Mouse (Mus musculus): ENCODE measurements around the gene Tdg.
"Not testable (repeated sequence)": the region's sequence is repeated elsewhere in the genome, so short reads cannot be mapped to it uniquely, and the experiment has no call there.

The Tdg gene

DNA sequence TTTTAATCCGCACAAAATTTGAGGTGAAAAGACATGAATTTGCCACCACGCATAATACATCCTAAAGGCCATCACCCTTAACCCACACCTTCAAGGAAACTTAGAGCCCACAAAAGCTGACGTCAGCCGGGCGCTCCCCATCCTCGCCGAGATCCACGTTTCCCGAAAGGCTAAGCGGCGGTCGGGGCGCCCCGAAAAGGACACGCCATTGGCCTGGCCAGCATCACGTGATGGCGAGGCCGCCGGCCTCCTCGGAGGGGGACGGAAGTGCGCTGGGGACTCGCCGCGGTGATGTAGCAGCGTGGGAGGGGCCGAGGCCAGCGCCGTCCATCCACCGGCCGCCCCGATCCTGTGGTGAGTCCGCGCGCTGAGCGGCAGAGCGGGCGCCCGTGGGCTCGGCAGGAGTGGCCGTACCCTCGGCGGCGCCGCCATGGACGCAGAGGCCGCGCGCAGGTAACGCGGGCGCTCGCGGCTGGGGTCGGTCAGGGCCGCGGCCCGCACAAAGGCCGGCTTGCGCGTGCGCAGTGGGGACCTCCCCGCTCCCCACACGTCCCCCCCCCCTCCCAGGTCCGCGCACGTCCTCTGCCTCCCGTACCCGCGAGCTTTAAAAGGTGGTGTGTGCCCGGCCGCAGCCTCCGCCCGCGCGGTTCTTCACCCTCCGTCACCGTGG is at the start of gene Tdg:
TSS of gene Tdg (plus strand) at position 243 of the 670 bp plus-strand sequence.
- in situ Hi-C loops (cut with MboI, MseI): loop anchor here (5.0 to 10.0 kb wide), 3 partner anchors 73 to 992 kb away; no protein-coding TSS in a partner anchor

DNA sequence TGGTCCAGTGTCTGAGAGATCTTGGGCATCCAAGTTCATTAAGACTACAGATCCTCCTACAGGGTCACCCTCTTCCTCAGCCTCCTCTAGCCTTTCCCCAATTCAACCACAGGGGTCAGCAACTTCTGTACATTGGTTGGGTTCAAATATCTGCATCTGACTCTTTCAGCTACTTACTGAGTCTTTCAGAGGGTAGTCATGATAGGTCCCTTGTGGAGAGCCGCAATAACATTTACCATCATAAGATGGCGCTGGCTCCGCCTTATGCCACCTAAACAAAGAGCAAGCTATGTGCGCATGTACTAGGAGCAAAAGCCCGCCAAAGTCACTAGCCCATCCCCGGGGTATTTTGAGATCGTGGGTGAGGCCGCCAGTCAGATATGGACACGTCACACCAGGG is 40.0 kb upstream of the Tdg start:
- in situ Hi-C loops (cut with MboI, MseI): not testable (repeated sequence)

DNA sequence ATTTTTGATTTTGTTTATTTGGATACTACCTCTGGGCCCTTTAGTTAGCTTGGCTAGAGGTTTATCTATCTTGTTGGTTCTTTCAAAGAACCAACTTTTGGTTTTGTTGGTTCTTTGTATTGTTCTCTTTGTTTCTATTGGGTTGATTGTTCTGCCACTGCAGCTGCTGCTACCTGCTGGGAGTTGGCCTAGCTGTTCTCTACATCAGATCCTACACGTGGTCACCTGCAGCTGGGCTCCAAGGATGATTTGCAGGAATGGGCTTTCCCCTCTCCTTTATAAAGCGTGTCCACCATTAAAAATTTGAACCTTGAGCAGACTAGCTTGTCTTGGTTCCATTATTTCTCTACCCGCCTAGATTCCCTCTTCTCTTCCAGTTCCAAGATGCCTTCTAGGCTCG is 35.2 kb upstream of the Tdg start:
- in situ Hi-C loops (cut with MboI, MseI): not testable (repeated sequence)

DNA sequence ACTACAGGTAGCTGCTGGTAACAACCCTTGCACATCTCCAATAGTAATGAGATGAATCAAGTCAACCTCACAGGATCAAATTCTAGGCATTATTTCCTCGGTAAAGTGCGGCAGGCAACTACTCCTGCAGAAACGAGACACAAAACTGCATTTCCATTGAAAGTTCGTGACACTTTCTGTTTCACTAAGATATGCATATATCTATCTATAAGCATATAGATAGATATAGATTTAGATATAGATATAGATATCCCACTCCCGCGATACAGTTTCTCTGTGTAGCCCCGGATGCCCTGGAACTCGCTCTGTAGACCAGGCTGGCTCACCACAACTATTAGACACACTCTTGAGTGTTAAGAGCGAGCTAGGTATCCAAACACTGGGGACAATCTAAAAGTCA is 7.4 kb upstream of the Tdg start:
- in situ Hi-C loops (cut with MboI, MseI): loop anchor here in 1 of 2 experiments (10.0 kb wide), 1 partner anchor 733 kb away; no protein-coding TSS in a partner anchor

- in situ Hi-C loops (cut with MboI, MseI): loop anchor here in 1 of 2 experiments (10.0 kb wide), 1 partner anchor 732 kb away; no protein-coding TSS in a partner anchor
Measured at GRCm38 (mm10) chr10:82622671-82623552, 6.7 kb upstream of the Tdg start, which contains the start of gene 1190007I07Rik. Gene 1190007I07Rik (minus strand): TSS chr10:82623228.

DNA sequence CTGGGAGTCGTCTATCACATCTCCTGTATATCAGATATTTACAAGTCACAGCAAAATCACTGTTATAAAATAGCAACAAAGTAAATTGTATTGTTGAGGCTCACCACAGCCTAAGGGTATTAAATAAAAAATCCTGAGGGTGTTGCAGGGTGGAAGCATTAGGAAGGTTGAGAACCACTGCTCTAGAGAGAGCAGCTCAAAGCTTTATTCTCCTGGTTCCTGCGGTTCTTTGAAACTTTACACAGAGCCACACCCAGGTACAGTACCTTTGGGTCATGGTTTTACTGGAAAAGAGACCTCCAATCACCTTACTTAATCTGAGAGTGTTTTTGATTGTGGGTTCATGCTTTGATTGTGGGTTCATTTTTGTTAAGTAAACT is 6.1 kb upstream of the Tdg start:
- in situ Hi-C loops (cut with MboI, MseI): loop anchor here in 1 of 2 experiments (10.0 kb wide), 1 partner anchor 731 kb away; no protein-coding TSS in a partner anchor

DNA sequence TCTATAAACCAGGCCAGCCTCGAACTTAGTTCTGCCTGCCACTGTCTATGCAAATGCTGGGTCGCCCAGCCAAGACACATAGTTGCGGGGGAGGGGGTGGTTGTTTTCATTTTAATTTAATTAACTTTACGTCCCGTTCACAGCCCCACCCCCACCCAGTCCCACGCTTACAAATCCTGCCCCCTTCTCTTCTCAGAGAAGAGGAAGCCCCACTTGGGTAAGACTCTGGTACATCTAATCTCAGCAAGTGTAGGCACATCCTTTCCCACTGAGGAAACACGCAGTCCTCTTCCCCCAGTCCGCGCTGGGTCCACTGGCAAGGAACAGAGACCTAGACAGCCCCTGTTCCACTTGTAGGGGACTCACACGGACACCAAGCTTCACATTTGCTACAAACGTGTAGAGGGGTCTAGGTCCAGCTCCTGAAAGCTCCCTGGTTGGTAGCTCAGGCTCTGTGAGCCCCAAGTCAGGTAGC is 480 bp upstream of the Tdg start:
- in situ Hi-C loops (cut with MboI, MseI): loop anchor here (5.0 to 10.0 kb wide), 3 partner anchors 73 to 992 kb away; no protein-coding TSS in a partner anchor

- in situ Hi-C loops (cut with MboI, MseI): no loop called here
Measured at GRCm38 (mm10) chr10:82630497-82630896, 869 bp downstream of the Tdg start.

- in situ Hi-C loops (cut with MboI, MseI): no loop called here
Measured at GRCm38 (mm10) chr10:82631133-82631532, 1.5 kb downstream of the Tdg start.

DNA sequence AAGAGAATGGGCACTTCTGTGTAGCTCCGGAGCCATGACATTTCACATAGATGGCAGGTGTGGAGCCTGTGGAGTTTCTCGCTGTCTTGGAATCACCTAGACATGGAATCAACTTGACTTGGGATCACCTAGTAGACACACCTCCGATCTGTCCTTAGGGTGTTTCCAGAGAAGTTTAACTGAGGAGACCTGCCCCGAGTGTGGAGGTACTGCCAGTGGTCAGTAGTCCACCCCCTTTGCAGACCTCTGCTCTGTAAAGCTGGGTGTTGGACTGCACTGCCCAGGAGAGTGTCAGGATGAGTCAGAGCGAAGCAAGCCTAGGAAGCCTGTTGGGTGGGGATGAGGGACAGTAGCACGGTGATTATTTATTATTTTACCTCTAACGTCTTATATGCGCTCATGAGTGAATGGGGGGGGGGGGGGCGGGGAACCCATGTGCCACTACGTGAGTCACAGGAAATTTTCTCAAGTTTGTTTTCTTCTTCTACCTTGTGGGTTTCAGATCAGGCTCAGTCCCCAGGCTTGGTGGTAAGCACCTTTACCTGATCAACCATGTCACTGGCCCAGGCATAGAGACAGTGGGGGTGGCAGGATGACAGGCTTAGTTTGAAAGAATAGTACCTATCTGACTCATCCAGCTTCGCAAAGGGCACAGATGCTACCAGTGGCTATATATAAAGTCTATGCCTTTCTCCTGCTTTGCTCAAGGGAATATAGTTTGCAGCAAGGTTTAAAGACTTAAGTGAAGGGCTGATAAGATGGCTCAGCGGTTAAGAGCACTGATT is 3.1 kb downstream of the Tdg start:
- in situ Hi-C loops (cut with MboI, MseI): no loop called here

DNA sequence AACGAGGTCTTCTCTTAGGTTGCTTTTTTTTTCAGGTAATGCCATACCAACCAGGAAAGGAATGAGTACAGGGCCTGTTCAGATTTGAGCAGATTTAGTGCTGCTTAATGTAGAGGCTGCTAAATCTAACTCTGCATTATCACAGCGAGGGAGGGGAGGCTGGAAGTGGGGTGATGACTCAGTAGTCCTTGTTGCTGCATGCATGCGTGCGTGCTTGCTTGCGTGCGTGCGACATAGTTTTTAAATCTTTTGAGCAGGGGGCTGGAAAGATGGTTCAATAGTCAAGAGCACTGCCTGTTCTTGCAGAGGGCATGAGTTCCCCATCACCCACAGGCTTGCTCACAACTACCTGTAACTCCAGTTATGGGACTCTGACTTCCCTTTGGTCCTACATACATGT is 4.7 kb downstream of the Tdg start:
- in situ Hi-C loops (cut with MboI, MseI): no loop called here

DNA sequence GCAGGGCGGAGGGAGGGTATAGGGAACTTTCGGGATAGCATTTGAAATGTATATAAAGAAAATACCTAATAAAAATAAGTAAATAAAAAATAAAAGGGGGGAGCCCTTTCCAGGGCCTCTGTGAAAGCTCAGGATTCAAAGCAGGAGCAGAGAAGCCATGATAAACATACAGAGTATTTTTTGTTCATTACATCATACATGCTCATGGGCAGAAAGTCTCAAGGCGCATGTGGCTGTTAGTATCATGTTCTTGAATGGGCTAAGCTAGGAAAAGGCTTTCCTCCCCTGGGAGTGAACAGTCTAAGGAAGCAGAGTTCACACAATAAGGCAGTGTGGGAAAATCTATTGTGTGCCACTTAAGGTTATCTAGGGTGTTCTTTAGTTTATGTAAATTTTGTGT is 6.7 kb downstream of the Tdg start:
- in situ Hi-C loops (cut with MboI, MseI): no loop called here

DNA sequence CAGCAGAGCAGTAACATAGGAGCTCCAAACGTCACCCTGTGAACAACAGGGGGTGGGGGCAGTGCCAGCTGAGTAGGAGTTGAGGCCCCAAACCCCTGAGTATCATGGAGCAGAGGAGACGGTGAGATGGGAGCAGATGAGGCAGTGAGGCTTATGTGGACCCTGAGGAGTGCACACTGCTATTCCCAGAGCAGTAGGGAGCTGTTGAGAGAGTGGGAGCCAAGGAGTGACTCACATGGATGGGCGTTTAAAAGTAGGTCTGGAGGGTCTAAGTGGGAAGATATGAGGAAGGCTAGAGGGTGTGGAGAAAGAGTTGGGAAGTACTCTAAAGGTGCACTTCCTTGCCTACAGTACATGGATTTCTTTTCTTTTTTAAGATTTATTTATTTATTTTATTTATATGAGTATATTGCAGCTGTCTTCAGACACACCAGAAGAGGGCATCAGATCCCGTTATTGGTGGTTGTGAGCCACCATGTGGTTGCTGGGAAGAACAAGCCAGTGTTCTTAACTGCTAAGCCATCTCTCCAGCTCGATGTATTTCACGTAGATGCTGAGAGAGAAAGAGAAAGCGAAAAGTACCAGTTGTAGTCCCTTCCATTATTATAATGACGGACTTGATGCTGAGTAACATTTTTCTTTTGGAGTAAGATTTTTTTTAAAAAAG is 9.5 kb downstream of the Tdg start:
- in situ Hi-C loops (cut with MboI, MseI): no loop called here

- in situ Hi-C loops (cut with MboI, MseI): loop anchor here in 1 of 2 experiments (5.0 kb wide), 1 partner anchor 231 kb away; no protein-coding TSS in a partner anchor
Measured at GRCm38 (mm10) chr10:82641481-82641880, 11.9 kb downstream of the Tdg start.

DNA sequence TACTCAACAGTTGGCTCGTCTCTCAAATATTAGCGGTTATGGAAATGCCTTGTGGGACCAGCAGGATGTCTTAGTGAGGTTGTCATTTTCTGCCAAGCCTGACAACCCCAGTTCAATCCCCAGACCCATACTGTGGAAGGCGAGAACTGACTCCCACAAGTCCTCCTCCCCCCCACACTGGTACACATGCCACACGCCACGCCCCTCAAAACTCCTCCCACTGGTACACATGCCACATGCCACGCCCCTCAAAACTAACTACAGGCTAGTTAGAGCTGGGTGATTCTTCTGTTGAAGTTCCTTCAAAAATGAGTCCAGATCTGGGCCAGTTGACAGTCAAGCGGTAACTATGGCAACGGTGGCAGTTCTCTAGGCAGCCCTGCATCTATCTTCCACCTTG is 16.5 kb downstream of the Tdg start:
- in situ Hi-C loops (cut with MboI, MseI): no loop called here

DNA sequence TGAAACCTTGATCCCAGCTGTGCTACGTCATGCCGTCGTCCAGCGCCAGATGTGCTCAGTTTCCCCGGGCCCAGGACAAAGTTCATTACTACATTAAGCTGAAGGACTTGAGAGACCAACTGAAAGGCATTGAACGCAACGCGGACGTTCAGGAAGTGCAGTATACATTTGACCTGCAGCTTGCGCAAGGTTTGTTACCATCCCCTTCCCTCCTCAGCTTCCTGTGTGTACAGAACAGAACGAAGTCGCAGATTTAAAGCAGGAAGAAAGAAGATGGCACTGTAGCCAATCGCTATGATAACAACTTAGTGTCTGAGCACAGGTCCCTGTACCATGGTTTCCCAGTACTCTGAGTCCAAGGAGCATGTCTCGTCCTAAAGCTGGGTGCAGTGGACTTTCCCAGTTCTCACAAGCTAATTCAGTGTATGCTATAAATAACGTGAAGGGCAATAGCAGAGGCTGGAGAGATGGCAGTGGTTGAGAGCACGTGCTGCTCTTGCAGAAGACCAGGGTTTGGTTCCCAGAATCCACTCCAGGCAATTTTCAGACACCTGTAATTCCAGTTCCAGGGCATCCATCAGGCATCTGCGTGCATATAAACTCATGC is 17.7 kb downstream of the Tdg start:
- in situ Hi-C loops (cut with MboI, MseI): no loop called here

DNA sequence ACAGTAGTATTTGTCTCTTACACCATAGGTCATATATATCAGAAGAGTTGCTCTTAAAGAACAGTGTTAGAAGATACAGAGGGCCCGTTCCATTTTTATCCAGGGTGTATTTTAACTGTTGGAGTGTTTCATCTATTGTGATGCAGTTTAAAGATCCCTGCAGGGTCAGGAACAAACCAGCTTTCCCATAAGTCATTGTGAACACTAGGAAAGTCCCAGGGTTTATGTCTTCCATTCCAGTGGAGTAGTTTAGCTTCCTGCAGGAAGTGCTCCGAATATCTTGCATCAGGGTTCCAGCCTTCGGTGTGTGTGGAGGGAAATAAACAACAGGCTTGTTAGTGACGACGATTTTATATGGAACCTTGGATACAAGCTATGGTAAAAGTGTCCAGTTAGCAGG is 21.6 kb downstream of the Tdg start:
- in situ Hi-C loops (cut with MboI, MseI): loop anchor here in 1 of 2 experiments (10.0 kb wide), 1 partner anchor 234 kb away; no protein-coding TSS in a partner anchor

DNA sequence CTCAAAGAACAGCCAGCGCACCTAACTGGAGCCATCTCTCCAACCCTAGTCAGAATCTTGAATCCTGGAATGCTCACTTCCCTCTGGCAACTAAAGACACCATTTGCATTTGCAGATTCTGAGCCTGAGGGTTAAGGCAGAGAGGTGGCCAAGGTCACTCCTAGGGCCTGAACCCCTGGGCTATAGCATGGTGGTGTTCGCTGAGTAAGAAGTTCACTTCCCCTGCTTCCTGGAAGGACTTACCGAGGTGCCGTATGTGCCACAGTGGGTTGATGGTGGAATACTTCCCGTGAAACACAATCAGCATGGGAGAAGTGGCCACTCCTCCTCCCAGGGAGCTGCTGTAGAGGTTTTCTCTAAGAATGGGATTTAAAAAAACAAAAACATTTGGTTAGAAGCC is 23.0 kb downstream of the Tdg start:
- in situ Hi-C loops (cut with MboI, MseI): loop anchor here in 1 of 2 experiments (10.0 kb wide), 1 partner anchor 232 kb away; no protein-coding TSS in a partner anchor

DNA sequence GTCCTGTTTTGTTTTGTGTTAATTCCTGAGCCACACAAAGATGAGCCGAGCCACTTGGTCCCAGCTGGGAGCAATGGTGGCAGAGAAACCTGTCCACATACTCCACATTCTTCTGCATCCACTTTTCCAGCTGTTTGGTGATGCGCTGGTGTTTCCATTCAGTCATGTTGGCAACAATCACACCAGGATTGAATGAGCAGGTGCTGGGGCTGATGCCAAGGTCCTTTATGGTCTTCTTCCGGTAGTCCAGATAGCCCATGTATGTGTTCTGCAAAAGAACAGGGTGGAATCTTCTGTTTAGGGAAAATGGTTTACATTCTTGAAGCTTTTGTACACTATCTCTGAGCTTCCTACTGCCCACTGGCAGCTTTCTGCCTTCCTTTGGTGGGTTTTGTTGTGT is 25.0 kb downstream of the Tdg start:
- in situ Hi-C loops (cut with MboI, MseI): loop anchor here in 1 of 2 experiments (10.0 kb wide), 1 partner anchor 230 kb away; no protein-coding TSS in a partner anchor

DNA sequence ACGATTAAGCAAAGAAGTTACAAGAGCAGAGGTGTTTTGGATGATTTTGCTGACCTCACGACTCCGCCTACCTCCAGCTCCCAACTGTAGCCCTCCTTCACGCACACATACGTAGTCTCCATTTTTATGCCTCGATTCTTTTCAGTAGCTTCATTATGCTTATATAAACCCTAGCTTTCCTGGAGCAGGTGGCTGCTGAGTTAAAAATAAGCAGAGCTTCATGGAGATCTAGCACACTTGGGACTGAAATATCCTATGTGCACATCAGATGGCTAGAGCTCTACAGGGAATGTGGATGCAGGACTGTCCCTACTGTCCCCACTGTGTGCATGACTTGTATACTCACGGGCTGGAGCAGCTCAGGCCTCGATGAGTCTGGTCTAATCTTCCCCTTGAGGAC is 32.2 kb downstream of the Tdg start:
- in situ Hi-C loops (cut with MboI, MseI): no loop called here
